Mouse (Mus musculus) hindbrain, embryonic 11.5 days (tissue): ENCODE data around the gene Mid1. TPM values are rescaled to one million over a fixed set of nuclear protein-coding genes. Genes with fewer than 3 reads are reported as not detected.
A peak's percentile ranks its signal among the peaks of the same experiment; 100 is the strongest.
"Not testable (repeated sequence)": the region's sequence is repeated elsewhere in the genome, so short reads cannot be mapped to it uniquely, and the experiment has no call there.

Experiments used
- ATAC-seq: fragments of 200-750 bp; cut with Nextera tagmentation; 2 replicates; pipeline ENCODE4 v1.8.0; 2017; ENCODE audit warnings: mild to moderate bottlenecking, moderate TSS enrichment, moderate library complexity; ENCODE audit not compliant: low FRiP score
- DNase-seq: peaks from one replicate; pipeline ENCODE4 v3.0.0-alpha.2; 2015; ENCODE audit warnings: low spot score
- H3K27ac ChIP-seq: fragments of 300-500 bp; sonication (generic); 2 replicates; pipeline ENCODE4 v1.5.1; 2014; ENCODE audit warnings: mild to moderate bottlenecking, low read depth, low read length
- H3K27me3 ChIP-seq: fragments of 300-500 bp; sonication (generic); 2 replicates; pipeline ENCODE4 v1.6.1; 2014; ENCODE audit warnings: mild to moderate bottlenecking, low read length, moderate library complexity, mixed read lengths; ENCODE audit not compliant: control insufficient read depth, insufficient read depth
- H3K36me3 ChIP-seq: fragments of 300-500 bp; sonication (generic); 2 replicates; pipeline ENCODE4 v1.6.1; 2014; ENCODE audit warnings: mild to moderate bottlenecking, low read length, moderate library complexity, mixed read lengths; ENCODE audit not compliant: control insufficient read depth, insufficient read depth
- H3K4me1 ChIP-seq: fragments of 300-500 bp; sonication (generic); replicated peaks from 2 replicates; pipeline ENCODE4 v1.6.1; 2014; ENCODE audit warnings: low read length, mixed read lengths; ENCODE audit not compliant: control insufficient read depth, insufficient read depth
- H3K4me2 ChIP-seq: fragments of 300-500 bp; sonication (generic); replicated peaks from 2 replicates; pipeline ENCODE4 v1.6.1; 2014; ENCODE audit warnings: mild to moderate bottlenecking, low read depth, low read length
- H3K4me3 ChIP-seq: fragments of 300-500 bp; sonication (generic); 2 replicates; pipeline ENCODE4 v1.5.1; 2014; ENCODE audit warnings: low read depth, low read length
- H3K9ac ChIP-seq: fragments of 300-500 bp; sonication (generic); 2 replicates; pipeline ENCODE4 v1.6.1; 2014; ENCODE audit warnings: low read depth, low read length
- H3K9me3 ChIP-seq: fragments of 300-500 bp; sonication (generic); 2 replicates; pipeline ENCODE4 v1.6.1; 2016; ENCODE audit warnings: low read length; ENCODE audit not compliant: control insufficient read depth
- WGBS: fragments of 180-500 bp; shearing (Covaris S2); extraction: QIAGEN DNeasy Blood & Tissue Kit; methylation state at CpG from one replicate; pipeline ENCODE4 v1.1.7; 2014; 5-methylcytosine and 5-hydroxymethylcytosine counted together
- polyA plus RNA-seq: library from polyadenylated mRNA; unstranded; fragments of >200 nt; fragmentation: Nextera tagmentation; extraction: Ambion mirVana; gene quantifications from 2 replicates; pipeline ENCODE4 v1.2.1, GENCODE M21; 2014

Mid1 gene
- polyA plus RNA-seq, 1 experiment from 2014 or later, result 24.6 TPM

DNA sequence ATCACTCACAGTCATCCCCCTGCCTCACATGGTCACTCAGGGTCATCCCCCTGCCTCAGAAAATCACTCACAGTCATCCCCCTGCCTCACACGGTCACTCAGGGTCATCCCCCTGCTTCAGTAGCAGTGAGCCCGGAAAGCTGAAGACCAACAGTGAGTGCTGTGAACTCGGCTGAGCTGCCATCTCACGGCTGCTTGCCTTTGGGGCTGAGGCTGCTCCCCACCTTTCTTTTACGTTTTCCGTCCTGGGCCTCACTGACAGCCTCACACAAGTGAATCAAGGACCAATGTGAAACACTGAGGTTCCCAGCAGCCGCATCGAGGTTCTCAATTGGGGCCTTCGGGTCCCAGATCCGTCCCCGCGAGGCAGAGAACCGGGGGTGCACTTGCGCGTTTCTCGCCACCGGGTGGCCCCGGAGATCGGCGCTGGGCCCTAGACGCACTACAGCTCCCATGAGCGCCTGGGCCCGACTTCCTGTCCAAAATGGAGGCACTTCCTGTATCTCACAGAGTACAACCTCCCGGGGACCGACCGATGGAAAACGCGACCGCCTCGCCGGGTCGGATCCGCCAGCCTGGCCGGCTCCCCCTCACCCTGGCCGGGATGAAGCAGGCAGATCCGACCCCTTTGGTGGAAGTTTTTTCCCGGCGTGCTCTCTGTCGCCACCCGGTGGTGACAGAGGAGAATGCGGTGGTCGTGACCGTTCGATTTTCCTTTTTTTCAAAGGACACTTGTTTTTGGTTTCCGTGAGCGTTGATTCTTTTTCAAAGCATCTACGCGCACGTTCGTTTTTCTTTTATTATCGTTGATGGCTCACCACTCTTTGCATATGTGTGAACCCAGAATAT lies 301.7 kb downstream of the Mid1 start:
- Histone ChIP-seq H3K4me2 (peak overlapping the region; percentile 28; the same call in 1 of the 2 replicates), H3K9me3 (peaks cover 37% of the 10 kb centered on the region), H3K4me3 (0 out of 2 replicates have a peak overlapping the region, but pooled peaks have one; percentile 2), H3K36me3 (peaks cover 47% of the 10 kb centered on the region), H3K9ac (peak overlapping the region; percentile 24; the same call in 1 of the 2 replicates)
- ATAC-seq, result peak; percentile 92
- H3K27ac ChIP-seq, H3K27me3 ChIP-seq, H3K4me1 ChIP-seq: not testable (repeated sequence)
- WGBS, result 46% methylated on average over 44 of the region's 51 CpGs
- peak; percentile 56 for DNase-seq

DNA sequence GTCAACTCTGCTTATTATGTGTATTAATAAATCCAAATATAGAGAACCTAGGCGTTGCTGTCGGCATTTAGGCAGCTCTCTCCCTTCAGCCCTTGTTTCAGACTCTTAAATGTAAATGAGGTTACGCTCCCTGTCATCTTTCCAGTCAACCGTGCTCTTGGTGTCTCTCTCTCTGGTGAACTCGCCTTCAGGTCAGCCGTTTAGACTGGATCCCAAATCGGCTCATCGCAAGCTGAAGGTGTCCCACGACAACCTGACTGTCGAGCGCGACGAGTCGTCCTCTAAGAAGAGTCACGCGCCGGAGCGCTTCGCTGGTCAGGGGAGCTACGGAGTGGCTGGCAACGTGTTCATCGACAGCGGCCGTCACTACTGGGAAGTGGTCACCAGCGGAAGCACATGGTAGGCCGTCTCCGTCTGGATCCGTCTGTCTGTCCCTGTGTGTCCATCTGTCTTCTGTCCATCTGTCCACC lies 302.4 kb downstream of the Mid1 start:
- Histone ChIP-seq H3K36me3 (peaks cover 40% of the 10 kb centered on the region), H3K9me3 (peaks cover 31% of the 10 kb centered on the region)
- not testable (repeated sequence) for H3K27me3 ChIP-seq, H3K9ac ChIP-seq, H3K27ac ChIP-seq, H3K4me1 ChIP-seq, H3K4me2 ChIP-seq, DNase-seq, H3K4me3 ChIP-seq
- ATAC-seq, result peak; percentile 15
- WGBS, result 87% methylated on average over 28 of the region's 28 CpGs

DNA sequence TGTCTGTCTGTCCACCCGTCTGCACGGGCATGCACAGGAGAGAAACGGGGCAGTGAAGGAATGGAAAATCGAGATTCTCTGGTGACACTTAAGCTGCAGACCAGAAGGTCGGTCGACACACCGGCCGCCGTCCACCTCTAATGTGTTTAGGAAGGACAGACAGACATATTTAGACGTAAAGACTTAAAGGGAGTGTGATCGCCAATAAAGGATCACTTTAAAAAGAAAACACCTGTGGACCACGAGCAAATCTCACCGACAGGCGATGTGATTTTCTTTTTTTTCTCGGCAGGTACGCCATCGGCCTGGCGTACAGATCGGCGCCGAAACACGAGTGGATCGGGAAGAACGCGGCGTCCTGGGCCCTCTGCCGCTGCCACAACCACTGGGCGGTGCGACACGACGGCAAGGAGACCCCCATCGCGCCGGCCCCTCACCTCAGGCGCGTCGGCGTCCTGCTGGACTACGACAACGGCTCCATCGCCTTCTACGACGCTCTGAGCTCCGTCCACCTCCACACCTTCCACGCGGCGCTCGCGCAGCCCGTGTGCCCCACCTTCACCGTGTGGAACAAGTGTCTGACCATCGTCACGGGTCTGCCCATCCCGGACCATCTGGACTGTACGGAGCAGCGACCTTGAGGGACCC lies 303.7 kb downstream of the Mid1 start:
- peaks cover 33% of the 10 kb centered on the region for H3K9me3 ChIP-seq
- not testable (repeated sequence) for H3K4me1 ChIP-seq, DNase-seq, H3K4me2 ChIP-seq, H3K4me3 ChIP-seq, H3K27ac ChIP-seq, H3K9ac ChIP-seq, H3K27me3 ChIP-seq
- 0 out of 2 replicates have a peak, but pooled peaks have one; percentile 3 for ATAC-seq
- 94% methylated on average over 56 of the region's 56 CpGs for WGBS
- H3K36me3 ChIP-seq, result peaks cover 37% of the 10 kb centered on the region

- 89% methylated on average over 8 of the region's 8 CpGs for WGBS
- H3K4me2 ChIP-seq, H3K4me3 ChIP-seq, H3K27ac ChIP-seq, H3K27me3 ChIP-seq, H3K4me1 ChIP-seq, H3K9ac ChIP-seq: not testable (repeated sequence)
- peaks cover 33% of the 10 kb centered on the region for H3K9me3 ChIP-seq
- 0 out of 2 replicates have a peak, but pooled peaks have one; percentile 8 for ATAC-seq
- peak; percentile 51 for DNase-seq
- peaks cover 35% of the 10 kb centered on the region for H3K36me3 ChIP-seq
Observed at GRCm38 (mm10) chrX:169989219-169989595, 304.2 kb downstream of the Mid1 start.

DNA sequence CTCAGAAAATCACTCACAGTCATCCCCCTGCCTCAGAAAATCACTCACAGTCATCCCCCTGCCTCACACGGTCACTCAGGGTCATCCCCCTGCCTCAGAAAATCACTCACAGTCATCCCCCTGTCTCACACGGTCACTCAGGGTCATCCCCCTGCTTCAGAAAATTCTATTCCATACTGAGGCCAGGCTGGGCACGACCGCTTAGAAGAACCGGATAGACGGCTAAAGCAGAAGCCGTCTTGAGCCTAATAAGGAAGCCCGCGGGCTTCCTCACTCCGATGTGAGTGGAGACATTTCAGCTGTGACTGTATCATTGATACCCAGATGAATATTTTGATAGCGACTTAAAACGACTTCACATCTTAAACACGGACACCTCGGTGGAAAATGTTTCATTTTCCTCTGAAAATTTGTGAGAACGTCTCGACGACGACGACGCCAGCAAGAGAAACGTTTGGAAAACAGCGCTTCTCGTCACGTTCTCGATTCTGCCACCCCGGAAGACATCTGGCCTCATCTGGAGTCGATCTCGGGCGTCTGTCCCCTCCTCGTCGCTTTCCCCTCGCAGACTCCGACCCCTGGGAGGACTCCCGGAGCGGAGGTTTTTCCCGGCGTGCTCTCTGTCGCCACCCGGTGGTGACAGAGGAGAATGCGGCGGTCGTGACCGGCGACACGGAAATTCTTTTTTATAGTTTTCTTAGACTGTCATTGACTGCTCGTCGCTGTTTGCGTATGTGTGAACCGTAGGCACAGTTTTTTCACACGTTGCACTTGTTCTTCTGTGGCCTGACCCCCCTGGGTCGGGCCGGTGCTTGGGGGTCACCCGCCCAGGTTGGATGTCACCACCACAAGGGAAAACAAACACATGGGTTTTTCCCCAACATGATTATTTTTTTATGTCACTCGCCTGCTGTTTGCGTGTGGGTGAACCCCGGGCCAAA lies 305.0 kb downstream of the Mid1 start:
- not testable (repeated sequence) for H3K4me1 ChIP-seq, H3K27ac ChIP-seq, H3K9ac ChIP-seq, H3K4me2 ChIP-seq, ATAC-seq, H3K27me3 ChIP-seq, H3K4me3 ChIP-seq
- peaks cover 31% of the 10 kb centered on the region for H3K36me3 ChIP-seq
- peaks cover 34% of the 10 kb centered on the region for H3K9me3 ChIP-seq
- peak; percentile 52 for DNase-seq
- WGBS, result 78% methylated on average over 56 of the region's 56 CpGs

DNA sequence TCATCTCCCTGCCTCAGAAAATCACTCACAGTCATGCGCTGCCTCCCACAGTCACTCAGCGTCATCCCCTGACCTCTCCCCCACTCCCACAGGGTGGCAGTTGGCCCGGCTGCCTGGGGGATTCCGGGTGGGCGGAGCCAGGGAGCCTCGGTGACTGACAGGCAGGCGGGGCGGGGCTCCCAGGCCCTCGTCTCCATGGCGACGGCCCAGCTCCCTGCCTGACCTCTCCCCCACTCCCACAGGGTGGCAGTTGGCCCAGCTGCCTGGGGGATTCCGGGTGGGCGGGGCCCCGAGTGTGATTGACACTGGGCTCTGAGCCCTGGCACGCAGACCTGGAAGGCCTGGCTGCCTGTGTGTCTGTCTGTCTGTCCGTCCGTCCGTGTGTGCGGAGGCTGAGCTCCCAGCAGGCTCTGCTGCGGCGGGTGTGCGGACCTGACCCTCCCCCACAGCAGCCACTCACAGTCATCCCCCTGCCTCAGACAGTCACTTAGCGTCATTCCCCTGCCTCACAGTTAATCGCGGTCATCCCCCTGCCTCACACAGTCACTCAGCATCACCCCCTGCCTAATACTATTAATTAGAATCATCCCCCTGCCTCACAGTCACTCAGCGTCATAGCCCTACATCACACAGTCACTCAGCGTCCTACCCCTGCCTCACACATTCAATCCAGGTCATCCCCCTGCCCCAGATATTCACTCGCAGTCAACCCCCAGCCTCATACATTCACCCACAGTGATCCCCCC lies 306.3 kb downstream of the Mid1 start:
- H3K27me3 ChIP-seq, DNase-seq, H3K4me2 ChIP-seq, H3K9ac ChIP-seq, H3K4me3 ChIP-seq, H3K4me1 ChIP-seq, H3K27ac ChIP-seq: not testable (repeated sequence)
- peak; percentile 69 for ATAC-seq
- peaks cover 26% of the 10 kb centered on the region for H3K36me3 ChIP-seq
- H3K9me3 ChIP-seq, result peaks cover 32% of the 10 kb centered on the region
- 10% methylated on average over 11 of the region's 28 CpGs for WGBS

DNA sequence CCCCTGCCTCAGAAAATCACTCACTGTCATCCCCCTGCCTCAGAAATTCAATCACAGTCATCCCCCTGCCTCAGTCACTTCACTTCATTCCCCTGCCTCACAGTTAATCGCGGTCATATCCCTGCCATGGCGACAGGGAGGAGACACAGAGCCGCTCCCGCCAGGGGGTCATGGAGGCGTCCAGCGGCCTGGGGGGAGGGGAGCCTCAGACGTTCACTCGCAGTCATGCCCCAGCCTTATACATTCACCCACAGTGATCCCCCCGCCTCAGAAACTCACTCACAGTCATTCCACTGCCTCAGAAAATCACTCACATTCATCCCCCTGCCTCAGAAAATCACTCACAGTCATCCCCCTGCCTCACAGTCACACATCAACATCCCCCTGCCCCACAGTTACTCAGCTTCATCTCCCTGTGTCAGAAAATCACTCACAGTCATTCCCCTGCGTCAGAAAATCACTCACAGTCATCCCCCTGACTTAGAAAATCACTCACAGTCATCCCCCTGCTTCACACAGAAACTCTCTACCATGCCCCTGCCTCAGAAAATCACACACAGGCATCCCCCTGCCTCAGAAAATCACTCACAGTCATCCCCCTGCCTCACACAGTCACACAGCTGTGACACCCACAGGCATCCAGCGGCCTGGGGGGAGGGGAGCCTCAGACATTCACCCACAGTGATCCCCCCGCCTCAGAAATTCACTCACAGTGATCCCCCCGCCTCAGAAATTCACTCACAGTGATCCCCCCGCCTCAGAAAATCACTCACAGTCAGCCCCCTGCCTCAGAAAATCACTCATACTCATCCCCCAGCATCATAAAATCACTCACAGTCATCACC lies 307.3 kb downstream of the Mid1 start:
- ATAC-seq, H3K4me2 ChIP-seq, H3K9ac ChIP-seq: not testable (repeated sequence)

More for the DNA sequence above, 307.3 kb downstream of the Mid1 start:
- peaks cover 23% of the 10 kb centered on the region for H3K36me3 ChIP-seq
- not testable (repeated sequence) for H3K4me1 ChIP-seq, DNase-seq, H3K27ac ChIP-seq, H3K4me3 ChIP-seq, H3K27me3 ChIP-seq
- WGBS, result 20% methylated on average over 7 of the region's 15 CpGs
- H3K9me3 ChIP-seq, result peaks cover 28% of the 10 kb centered on the region
